Mouse (Mus musculus) lung, embryonic 14.5 days (tissue): ENCODE results near the gene Actrt2. TPM values are rescaled to one million over a fixed set of nuclear protein-coding genes. Genes with fewer than 3 reads are reported as not detected.
A peak's percentile ranks its signal among the peaks of the same experiment; 100 is the strongest.

Source experiments
- ATAC-seq: fragments of 200-750 bp; cut with Nextera tagmentation; 2 replicates; pipeline ENCODE4 v1.8.0; 2017; ENCODE audit warnings: mild to moderate bottlenecking, moderate TSS enrichment, moderate library complexity; ENCODE audit not compliant: insufficient read depth
- DNase-seq: peaks from one replicate; pipeline ENCODE4 v3.0.0-alpha.2; 2015
- H3K27ac ChIP-seq: fragments of 300-500 bp; sonication (generic); 2 replicates; pipeline ENCODE4 v1.5.1; 2014; ENCODE audit warnings: low read depth, mild to moderate bottlenecking, moderate library complexity
- H3K27me3 ChIP-seq: fragments of 300-500 bp; sonication (generic); 2 replicates; pipeline ENCODE4 v1.6.1; 2014; ENCODE audit warnings: low read length, control low read depth; ENCODE audit not compliant: insufficient read depth
- H3K36me3 ChIP-seq: fragments of 300-500 bp; sonication (generic); 2 replicates; pipeline ENCODE4 v1.6.1; 2014; ENCODE audit warnings: control low read depth; ENCODE audit not compliant: insufficient read depth
- H3K4me1 ChIP-seq: fragments of 300-500 bp; sonication (generic); 2 replicates; pipeline ENCODE4 v1.6.1; 2014; ENCODE audit warnings: antibody characterized with exemption, control low read depth; ENCODE audit not compliant: insufficient read depth
- H3K4me2 ChIP-seq: fragments of 300-500 bp; sonication (generic); 2 replicates; pipeline ENCODE4 v1.6.1; 2014; ENCODE audit warnings: mild to moderate bottlenecking
- H3K4me3 ChIP-seq: fragments of 300-500 bp; sonication (generic); 2 replicates; pipeline ENCODE4 v1.5.1; 2014; ENCODE audit warnings: low read depth, low read length
- H3K9ac ChIP-seq: fragments of 300-500 bp; sonication (generic); 2 replicates; pipeline ENCODE4 v1.6.1; 2014
- H3K9me3 ChIP-seq: fragments of 300-500 bp; sonication (generic); 2 replicates; pipeline ENCODE4 v1.6.1; 2016; ENCODE audit warnings: low read depth, low read length, control low read depth
- CTCF ChIP-seq: IDR thresholded peaks from 2 replicates; pipeline ENCODE4 v1.5.1; 2016; ENCODE audit warnings: antibody characterized with exemption, low read depth
- WGBS: fragments of 180-500 bp; shearing (Covaris S2); extraction: QIAGEN DNeasy Blood & Tissue Kit; methylation state at CpG from one replicate; pipeline ENCODE4 v1.1.7; 2014; 5-methylcytosine and 5-hydroxymethylcytosine counted together
- polyA plus RNA-seq: library from polyadenylated mRNA; unstranded; fragments of >200 nt; fragmentation: Nextera tagmentation; extraction: Ambion mirVana; gene quantifications from 2 replicates; pipeline ENCODE4 v1.2.1, GENCODE M21; 2014

The Actrt2 gene
- polyA plus RNA-seq, 1 experiment from 2014 or later: not detected

- no peak for TF ChIP-seq CTCF
- H3K27ac ChIP-seq: no peak overlapping the region
- no peaks in the 10 kb centered on the region for H3K4me1 ChIP-seq
- no peaks in the 10 kb centered on the region for H3K36me3 ChIP-seq
- no peaks in the 10 kb centered on the region for H3K9me3 ChIP-seq
- DNase-seq (no peak), ATAC-seq (no peak)
- no peak overlapping the region for H3K9ac ChIP-seq
- WGBS: 79% methylated on average over 7 of the region's 7 CpGs
- no peak overlapping the region for H3K4me2 ChIP-seq
- no peaks in the 10 kb centered on the region for H3K27me3 ChIP-seq
- no peak overlapping the region for H3K4me3 ChIP-seq
Observed at GRCm38 (mm10) chr4:154704591-154704990, 36.9 kb upstream of the Actrt2 start.

- Histone ChIP-seq H3K4me3 (no peak overlapping the region), H3K27me3 (no peaks in the 10 kb centered on the region), H3K27ac (no peak overlapping the region), H3K4me1 (no peaks in the 10 kb centered on the region), H3K4me2 (no peak overlapping the region), H3K9ac (no peak overlapping the region), H3K36me3 (no peaks in the 10 kb centered on the region), H3K9me3 (no peaks in the 10 kb centered on the region)
- no peak for TF ChIP-seq CTCF
- no peak for ATAC-seq
- peak; percentile 9 for DNase-seq
- 26% methylated on average over 7 of the region's 7 CpGs for WGBS
Observed at GRCm38 (mm10) chr4:154703426-154704070, 35.9 kb upstream of the Actrt2 start.

GRCm38 (mm10) chr4:154702931-154703330, 35.3 kb upstream of the Actrt2 start:
- Histone ChIP-seq H3K36me3 (no peaks in the 10 kb centered on the region), H3K9me3 (no peaks in the 10 kb centered on the region), H3K4me3 (no peak overlapping the region), H3K4me2 (no peak overlapping the region), H3K27ac (no peak overlapping the region), H3K27me3 (no peaks in the 10 kb centered on the region), H3K9ac (no peak overlapping the region), H3K4me1 (no peaks in the 10 kb centered on the region)
- ATAC-seq: no peak
- TF ChIP-seq CTCF: no peak
- DNase-seq: no peak
- 86% methylated on average over 7 of the region's 7 CpGs for WGBS

GRCm38 (mm10) chr4:154702186-154702585, 34.5 kb upstream of the Actrt2 start:
- TF ChIP-seq CTCF: no peak
- Histone ChIP-seq H3K27ac (no peak overlapping the region), H3K9ac (no peak overlapping the region), H3K9me3 (no peaks in the 10 kb centered on the region), H3K36me3 (no peaks in the 10 kb centered on the region), H3K27me3 (no peaks in the 10 kb centered on the region), H3K4me2 (no peak overlapping the region), H3K4me3 (no peak overlapping the region), H3K4me1 (no peaks in the 10 kb centered on the region)
- no peak; the same call in 1 of the 2 replicates for ATAC-seq
- DNase-seq: no peak
- WGBS: 47% methylated on average over 6 of the region's 6 CpGs

GRCm38 (mm10) chr4:154700921-154701412, 33.3 kb upstream of the Actrt2 start:
- Histone ChIP-seq H3K27me3 (no peaks in the 10 kb centered on the region), H3K36me3 (no peaks in the 10 kb centered on the region), H3K4me2 (no peak overlapping the region), H3K4me3 (no peak overlapping the region), H3K9ac (no peak overlapping the region), H3K27ac (0 out of 2 replicates have a peak overlapping the region, but pooled peaks have one; percentile 18), H3K4me1 (no peaks in the 10 kb centered on the region), H3K9me3 (no peaks in the 10 kb centered on the region)
- DNase-seq: peak; percentile 44
- no peak for TF ChIP-seq CTCF
- WGBS: 46% methylated on average over 13 of the region's 13 CpGs
- no peak; the same call in 1 of the 2 replicates for ATAC-seq

GRCm38 (mm10) chr4:154700436-154700835, 32.8 kb upstream of the Actrt2 start:
- no peak overlapping the region for H3K4me3 ChIP-seq
- no peak for TF ChIP-seq CTCF
- no peaks in the 10 kb centered on the region for H3K36me3 ChIP-seq
- no peak overlapping the region for H3K9ac ChIP-seq
- 81% methylated on average over 6 of the region's 6 CpGs for WGBS
- no peak for ATAC-seq
- no peak for DNase-seq
- no peak overlapping the region for H3K4me2 ChIP-seq
- H3K4me1 ChIP-seq: no peaks in the 10 kb centered on the region
- H3K27ac ChIP-seq: no peak overlapping the region
- H3K9me3 ChIP-seq: no peaks in the 10 kb centered on the region
- no peaks in the 10 kb centered on the region for H3K27me3 ChIP-seq

- Histone ChIP-seq H3K4me2 (no peak overlapping the region), H3K27me3 (no peaks in the 10 kb centered on the region), H3K4me3 (no peak overlapping the region), H3K36me3 (no peaks in the 10 kb centered on the region), H3K9me3 (no peaks in the 10 kb centered on the region), H3K4me1 (no peaks in the 10 kb centered on the region), H3K9ac (no peak overlapping the region), H3K27ac (no peak overlapping the region)
- ATAC-seq (no peak), DNase-seq (no peak)
- no peak for TF ChIP-seq CTCF
- WGBS: 71% methylated on average over 8 of the region's 8 CpGs
Observed at GRCm38 (mm10) chr4:154699236-154699635, 31.6 kb upstream of the Actrt2 start.
